Mouse (Mus musculus): ENCODE measurements around the gene Ugt1a1. TPM values are rescaled to one million over a fixed set of nuclear protein-coding genes. Genes with fewer than 3 reads are reported as not detected.
"Not testable (repeated sequence)": the region's sequence is repeated elsewhere in the genome, so short reads cannot be mapped to it uniquely, and the experiment has no call there.

Gene Ugt1a1
- total RNA-seq, 1 experiment from 2014 or later = 0.57 TPM

- no peak for ATAC-seq (replicated peaks; ENCODE audit: insufficient number of reproducible peaks, low FRiP score, low TSS enrichment, poor library complexity, severe bottlenecking)
Measured at GRCm38 (mm10) chr1:88216551-88216950, 4.8 kb downstream of the Ugt1a1 start.

- no peak for ATAC-seq (replicated peaks; ENCODE audit: insufficient number of reproducible peaks, low FRiP score, low TSS enrichment, poor library complexity, severe bottlenecking)
Measured at GRCm38 (mm10) chr1:88217144-88217543, 5.4 kb downstream of the Ugt1a1 start.

- ATAC-seq (replicated peaks; ENCODE audit: insufficient number of reproducible peaks, low FRiP score, low TSS enrichment, poor library complexity, severe bottlenecking) = no peak
Measured at GRCm38 (mm10) chr1:88217576-88217975, 5.8 kb downstream of the Ugt1a1 start.

- ATAC-seq (replicated peaks; ENCODE audit: insufficient number of reproducible peaks, low FRiP score, low TSS enrichment, poor library complexity, severe bottlenecking) = no peak
Measured at GRCm38 (mm10) chr1:88218051-88218450, 6.3 kb downstream of the Ugt1a1 start.

GRCm38 (mm10) chr1:88218591-88218990, 6.8 kb downstream of the Ugt1a1 start:
- no peak for ATAC-seq (replicated peaks; ENCODE audit: insufficient number of reproducible peaks, low FRiP score, low TSS enrichment, poor library complexity, severe bottlenecking)

- ATAC-seq (replicated peaks; ENCODE audit: insufficient number of reproducible peaks, low FRiP score, low TSS enrichment, poor library complexity, severe bottlenecking) = no peak
Measured at GRCm38 (mm10) chr1:88219054-88219453, 7.3 kb downstream of the Ugt1a1 start.

- no peak for ATAC-seq (replicated peaks; ENCODE audit: insufficient number of reproducible peaks, low FRiP score, low TSS enrichment, poor library complexity, severe bottlenecking)
Measured at GRCm38 (mm10) chr1:88220336-88220735, 8.6 kb downstream of the Ugt1a1 start.

GRCm38 (mm10) chr1:88222216-88222615, 10.5 kb downstream of the Ugt1a1 start:
- ATAC-seq (replicated peaks; ENCODE audit: insufficient number of reproducible peaks, low FRiP score, low TSS enrichment, poor library complexity, severe bottlenecking) = no peak

DNA sequence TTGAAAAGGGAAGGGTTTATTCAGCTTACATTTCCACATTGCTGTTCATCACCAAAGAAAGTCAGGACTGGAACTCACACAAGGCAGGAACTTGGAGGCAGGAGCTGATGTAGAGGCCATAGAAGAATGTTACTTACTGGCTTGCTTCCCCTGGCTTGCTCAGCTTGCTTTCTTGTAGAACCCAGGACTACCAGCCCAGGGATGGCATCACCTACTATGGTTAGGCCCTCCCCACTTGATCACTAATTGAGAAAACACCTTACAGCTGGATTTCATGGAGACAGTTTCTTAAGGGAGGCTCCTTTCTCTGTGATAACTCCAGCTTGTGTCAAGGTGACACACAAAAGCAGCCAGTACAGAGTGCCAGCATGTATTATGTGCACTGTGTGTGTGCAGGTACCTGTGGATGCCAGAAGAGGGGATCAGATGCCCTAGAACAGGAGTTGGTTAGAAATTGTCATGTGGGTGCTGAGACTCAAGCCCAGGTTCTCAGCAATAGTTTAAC, 11.3 kb downstream of the Ugt1a1 start:
- not testable (repeated sequence) for ATAC-seq (replicated peaks; ENCODE audit: insufficient number of reproducible peaks, low FRiP score, low TSS enrichment, poor library complexity, severe bottlenecking)

DNA sequence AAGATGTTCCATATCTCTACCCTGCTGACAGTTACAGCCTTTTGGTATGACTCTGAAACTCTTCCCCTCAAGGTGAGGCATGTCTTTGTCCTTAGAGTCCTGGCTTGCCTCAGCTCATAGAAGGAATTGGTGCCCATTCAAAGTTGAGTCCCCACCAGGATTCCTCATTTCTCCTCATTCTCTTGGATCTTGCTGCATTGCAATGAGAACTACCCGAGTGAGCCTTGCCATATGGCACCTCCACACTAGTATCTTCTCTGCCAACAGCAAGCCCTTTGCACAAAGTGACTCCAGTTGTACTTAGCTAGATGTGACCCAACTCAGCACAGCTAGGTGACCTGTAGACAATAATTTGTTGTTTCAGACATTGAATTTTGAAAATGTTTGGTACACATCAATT, 11.8 kb downstream of the Ugt1a1 start:
- no peak for ATAC-seq (replicated peaks; ENCODE audit: insufficient number of reproducible peaks, low FRiP score, low TSS enrichment, poor library complexity, severe bottlenecking)

DNA sequence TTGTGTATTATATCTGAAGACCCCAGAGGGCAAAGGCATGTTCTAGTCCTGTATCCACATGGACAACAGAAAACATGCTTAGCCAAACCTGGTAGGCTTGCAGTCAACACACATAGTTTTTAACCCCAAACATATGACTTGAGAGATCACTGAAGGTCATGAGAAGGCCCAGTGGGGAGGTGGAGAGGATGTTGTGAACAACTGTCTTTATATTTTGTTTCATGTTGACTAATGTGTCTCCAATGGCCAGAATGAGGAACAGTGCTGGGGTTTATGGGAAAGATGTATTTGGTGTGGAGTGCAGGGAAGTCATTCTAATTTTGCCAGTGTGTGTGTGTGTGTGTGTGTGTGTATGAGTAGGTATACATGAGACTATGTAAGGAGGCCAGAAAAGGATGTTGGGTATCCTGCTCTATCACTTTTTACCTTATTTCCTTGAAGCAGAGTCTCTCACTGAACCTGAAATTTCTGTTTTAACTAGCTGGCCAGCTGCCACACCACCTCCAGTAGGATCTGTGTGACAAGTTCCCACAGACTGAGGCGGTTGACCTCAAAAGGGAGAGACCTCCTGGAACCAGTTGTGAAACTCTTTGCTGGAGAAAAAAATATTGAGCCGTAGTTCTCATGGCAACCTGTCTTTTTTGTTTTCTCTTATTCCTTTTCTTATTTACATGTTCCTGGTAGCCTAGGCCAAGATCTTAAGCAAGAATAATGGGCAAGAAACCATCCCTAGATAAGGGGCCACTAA, 12.4 kb downstream of the Ugt1a1 start:
- ATAC-seq (replicated peaks; ENCODE audit: insufficient number of reproducible peaks, low FRiP score, low TSS enrichment, poor library complexity, severe bottlenecking) = no peak

DNA sequence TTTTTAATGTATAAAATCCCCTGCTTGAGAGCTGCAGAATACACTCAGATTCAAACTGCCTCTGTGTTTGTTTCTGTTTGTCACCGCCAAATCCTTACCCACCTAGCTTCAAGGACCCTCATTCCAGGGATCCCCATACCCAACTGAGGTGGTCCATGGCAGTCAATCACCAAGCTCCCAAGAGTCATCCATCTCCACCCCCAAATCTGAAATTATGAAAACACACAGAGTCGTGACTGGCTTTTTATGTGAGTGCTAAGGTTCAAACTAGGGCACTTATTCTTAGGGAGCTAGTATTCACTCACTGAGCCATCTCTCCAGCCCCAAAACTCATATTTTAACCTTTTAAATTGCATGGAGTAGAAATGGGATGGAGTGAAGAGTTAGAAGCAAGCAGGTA, 13.5 kb downstream of the Ugt1a1 start:
- ATAC-seq (replicated peaks; ENCODE audit: insufficient number of reproducible peaks, low FRiP score, low TSS enrichment, poor library complexity, severe bottlenecking) = not testable (repeated sequence)

DNA sequence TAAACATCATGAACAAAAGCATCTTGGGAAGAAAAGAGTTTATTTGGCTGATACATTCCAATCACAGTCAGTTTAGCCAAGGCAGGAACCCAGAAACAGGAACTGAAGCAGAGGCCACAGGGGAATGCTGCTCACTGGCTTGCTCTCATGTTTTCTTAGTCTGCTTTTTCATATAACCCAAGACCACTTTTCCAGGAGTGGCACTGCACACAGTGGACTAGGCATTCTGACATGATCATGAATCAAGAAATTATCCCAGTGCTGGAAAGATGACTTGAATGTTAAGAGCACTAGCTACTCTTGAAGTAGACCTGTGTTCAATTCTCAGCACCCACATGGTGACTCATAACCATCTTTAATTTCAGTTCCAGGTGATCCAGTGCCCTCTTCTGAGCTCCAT, 14.0 kb downstream of the Ugt1a1 start:
- ATAC-seq (replicated peaks; ENCODE audit: insufficient number of reproducible peaks, low FRiP score, low TSS enrichment, poor library complexity, severe bottlenecking) = no peak

GRCm38 (mm10) chr1:88226670-88227379, 15.1 kb downstream of the Ugt1a1 start, which contains the start of gene Mroh2a:
Mroh2a (plus strand) TSS chr1:88226986.
- 0 out of 2 replicates have a peak, but pooled peaks have one; percentile 16 for ATAC-seq (replicated peaks; ENCODE audit: insufficient number of reproducible peaks, low FRiP score, low TSS enrichment, poor library complexity, severe bottlenecking)

- ATAC-seq (replicated peaks; ENCODE audit: insufficient number of reproducible peaks, low FRiP score, low TSS enrichment, poor library complexity, severe bottlenecking) = 0 out of 2 replicates have a peak, but pooled peaks have one; percentile 3
Measured at GRCm38 (mm10) chr1:88227482-88227881, 15.7 kb downstream of the Ugt1a1 start.

- 0 out of 2 replicates have a peak, but pooled peaks have one; percentile 1 for ATAC-seq (replicated peaks; ENCODE audit: insufficient number of reproducible peaks, low FRiP score, low TSS enrichment, poor library complexity, severe bottlenecking)
Measured at GRCm38 (mm10) chr1:88228121-88228520, 16.4 kb downstream of the Ugt1a1 start.

- ATAC-seq (replicated peaks; ENCODE audit: insufficient number of reproducible peaks, low FRiP score, low TSS enrichment, poor library complexity, severe bottlenecking) = no peak
Measured at GRCm38 (mm10) chr1:88229566-88229965, 17.8 kb downstream of the Ugt1a1 start.

GRCm38 (mm10) chr1:88229986-88230385, 18.2 kb downstream of the Ugt1a1 start:
- no peak for ATAC-seq (replicated peaks; ENCODE audit: insufficient number of reproducible peaks, low FRiP score, low TSS enrichment, poor library complexity, severe bottlenecking)

DNA sequence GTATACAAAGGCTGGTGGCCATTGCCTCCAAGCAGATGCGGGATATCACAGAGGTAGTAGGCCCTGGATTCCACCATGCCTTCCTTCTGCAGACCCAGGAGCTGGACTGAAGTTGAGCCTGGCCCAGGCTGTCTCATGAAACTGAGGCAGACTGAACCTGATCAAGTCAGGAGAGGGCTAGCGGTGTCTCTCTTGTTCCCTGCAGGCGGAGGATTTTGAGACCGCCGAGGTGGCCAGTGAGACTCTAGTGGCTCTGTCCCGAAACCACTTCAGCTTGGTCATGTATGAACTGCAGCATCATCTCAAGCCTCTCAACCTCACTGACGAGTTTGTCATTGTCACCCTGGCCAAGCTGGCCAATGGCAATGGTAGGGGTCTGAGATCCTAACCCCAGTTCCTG, 18.7 kb downstream of the Ugt1a1 start:
- no peak for ATAC-seq (replicated peaks; ENCODE audit: insufficient number of reproducible peaks, low FRiP score, low TSS enrichment, poor library complexity, severe bottlenecking)

Data from monocyte, adult 5-6 weeks (primary cell).